Mouse (Mus musculus) cortical plate, adult 2 months (tissue): ENCODE measurements around the gene Kif1b.

Source experiments
- CTCF ChIP-seq: fragments of 200-500 bp; IDR thresholded peaks from 2 replicates; pipeline ENCODE4 v1.5.1; 2011; ENCODE audit warnings: mild to moderate bottlenecking, control low read depth, low read length; ENCODE audit not compliant: insufficient read depth; ENCODE audit errors: extremely low read depth
- POLR2A ChIP-seq: fragments of 200-500 bp; IDR thresholded peaks from 2 replicates; pipeline ENCODE4 v1.6.1; 2011; ENCODE audit warnings: mild to moderate bottlenecking, low read length, control low read depth; ENCODE audit not compliant: insufficient read depth; ENCODE audit errors: extremely low read depth

- TF ChIP-seq CTCF = no peak
- TF ChIP-seq POLR2A = no peak
Observed at GRCm38 (mm10) chr4:149228256-149228655, 79.2 kb downstream of the Kif1b start.
